Mouse (Mus musculus): Measurements from ENCODE around the gene C1rl. TPM values are rescaled to one million over a fixed set of nuclear protein-coding genes. Genes with fewer than 3 reads are reported as not detected.
"Not testable (repeated sequence)": the region's sequence is repeated elsewhere in the genome, so short reads cannot be mapped to it uniquely, and the experiment has no call there.

Gene C1rl
- polyA plus RNA-seq, 1 experiment from 2014 or later: 0.23 TPM

- 75% methylated on average over 2 of the region's 2 CpGs for WGBS
- H3K36me3 ChIP-seq (ENCODE audit: control insufficient read depth, insufficient read depth, low read length); H3K4me1 ChIP-seq (ENCODE audit: control insufficient read depth, insufficient read depth, low read length); H3K9me3 ChIP-seq (ENCODE audit: control insufficient read depth, low read length); H3K27ac ChIP-seq (ENCODE audit: low read depth, low read length); H3K4me2 ChIP-seq; H3K4me3 ChIP-seq (ENCODE audit: low read depth, low read length); H3K9ac ChIP-seq (ENCODE audit: low read length); H3K27me3 ChIP-seq (ENCODE audit: control insufficient read depth, insufficient read depth, low read length); ATAC-seq (ENCODE audit: low FRiP score); DNase-seq (ENCODE audit: low spot score, missing footprints): not testable (repeated sequence)
Observed at GRCm38 (mm10) chr6:124541176-124541575, 48.3 kb downstream of the C1rl start.

- not testable (repeated sequence) for H3K4me2 ChIP-seq; ATAC-seq (ENCODE audit: low FRiP score); H3K9me3 ChIP-seq (ENCODE audit: control insufficient read depth, low read length); H3K36me3 ChIP-seq (ENCODE audit: control insufficient read depth, insufficient read depth, low read length); H3K27ac ChIP-seq (ENCODE audit: low read depth, low read length); H3K4me3 ChIP-seq (ENCODE audit: low read depth, low read length); H3K4me1 ChIP-seq (ENCODE audit: control insufficient read depth, insufficient read depth, low read length); H3K27me3 ChIP-seq (ENCODE audit: control insufficient read depth, insufficient read depth, low read length); H3K9ac ChIP-seq (ENCODE audit: low read length)
- 6% methylated on average over 1 of the region's 1 CpGs for WGBS
- DNase-seq (ENCODE audit: low spot score, missing footprints): peak; percentile 91
Observed at GRCm38 (mm10) chr6:124542284-124542683, 49.4 kb downstream of the C1rl start, which contains the start of gene C1s1. Gene C1s1 (minus strand): TSS chr6:124542359.

- Histone ChIP-seq H3K9ac (ENCODE audit: low read length) (no peak overlapping the region), H3K4me3 (ENCODE audit: low read depth, low read length) (no peak overlapping the region), H3K4me1 (ENCODE audit: control insufficient read depth, insufficient read depth, low read length) (no peaks in the 10 kb centered on the region), H3K27me3 (ENCODE audit: control insufficient read depth, insufficient read depth, low read length) (no peaks in the 10 kb centered on the region), H3K27ac (ENCODE audit: low read depth, low read length) (no peak overlapping the region), H3K4me2 (no peak overlapping the region), H3K36me3 (ENCODE audit: control insufficient read depth, insufficient read depth, low read length) (no peaks in the 10 kb centered on the region), H3K9me3 (ENCODE audit: control insufficient read depth, low read length) (no peaks in the 10 kb centered on the region)
- DNase-seq (ENCODE audit: low spot score, missing footprints) (no peak), ATAC-seq (ENCODE audit: low FRiP score) (no peak)
- WGBS: 80% methylated on average over 5 of the region's 6 CpGs
Observed at GRCm38 (mm10) chr6:124544466-124544865, 51.6 kb downstream of the C1rl start.

GRCm38 (mm10) chr6:124545425-124545824 is 52.5 kb downstream of the C1rl start:
- no peak overlapping the region for H3K4me2 ChIP-seq
- H3K27ac ChIP-seq (ENCODE audit: low read depth, low read length): no peak overlapping the region
- no peak overlapping the region for H3K4me3 ChIP-seq (ENCODE audit: low read depth, low read length)
- H3K9ac ChIP-seq (ENCODE audit: low read length): no peak overlapping the region
- H3K4me1 ChIP-seq (ENCODE audit: control insufficient read depth, insufficient read depth, low read length): no peaks in the 10 kb centered on the region
- WGBS: 81% methylated on average over 2 of the region's 2 CpGs
- DNase-seq (ENCODE audit: low spot score, missing footprints) (no peak), ATAC-seq (ENCODE audit: low FRiP score) (no peak)
- H3K27me3 ChIP-seq (ENCODE audit: control insufficient read depth, insufficient read depth, low read length): no peaks in the 10 kb centered on the region
- H3K9me3 ChIP-seq (ENCODE audit: control insufficient read depth, low read length): no peaks in the 10 kb centered on the region; the same call in 1 of the 2 replicates
- no peaks in the 10 kb centered on the region for H3K36me3 ChIP-seq (ENCODE audit: control insufficient read depth, insufficient read depth, low read length)

GRCm38 (mm10) chr6:124547979-124548378 is 55.1 kb downstream of the C1rl start:
- H3K27me3 ChIP-seq (ENCODE audit: control insufficient read depth, insufficient read depth, low read length); H3K4me1 ChIP-seq (ENCODE audit: control insufficient read depth, insufficient read depth, low read length); H3K9ac ChIP-seq (ENCODE audit: low read length); H3K4me3 ChIP-seq (ENCODE audit: low read depth, low read length); H3K4me2 ChIP-seq; H3K9me3 ChIP-seq (ENCODE audit: control insufficient read depth, low read length); H3K36me3 ChIP-seq (ENCODE audit: control insufficient read depth, insufficient read depth, low read length); DNase-seq (ENCODE audit: low spot score, missing footprints); H3K27ac ChIP-seq (ENCODE audit: low read depth, low read length); ATAC-seq (ENCODE audit: low FRiP score): not testable (repeated sequence)
- WGBS: 100% methylated on average over 2 of the region's 3 CpGs

GRCm38 (mm10) chr6:124549023-124549550 is 56.2 kb downstream of the C1rl start:
- no peak overlapping the region for H3K4me3 ChIP-seq (ENCODE audit: low read depth, low read length)
- no peak overlapping the region for H3K27ac ChIP-seq (ENCODE audit: low read depth, low read length)
- no peak overlapping the region for H3K4me2 ChIP-seq
- no peak overlapping the region for H3K9ac ChIP-seq (ENCODE audit: low read length)
- ATAC-seq (ENCODE audit: low FRiP score) (no peak), DNase-seq (ENCODE audit: low spot score, missing footprints) (no peak)
- 90% methylated on average over 3 of the region's 3 CpGs for WGBS
- H3K9me3 ChIP-seq (ENCODE audit: control insufficient read depth, low read length): peaks cover 4% of the 10 kb centered on the region
- no peaks in the 10 kb centered on the region for H3K27me3 ChIP-seq (ENCODE audit: control insufficient read depth, insufficient read depth, low read length)
- H3K36me3 ChIP-seq (ENCODE audit: control insufficient read depth, insufficient read depth, low read length): no peaks in the 10 kb centered on the region
- no peaks in the 10 kb centered on the region for H3K4me1 ChIP-seq (ENCODE audit: control insufficient read depth, insufficient read depth, low read length)

GRCm38 (mm10) chr6:124552766-124553165 is 59.9 kb downstream of the C1rl start:
- Histone ChIP-seq H3K4me2 (no peak overlapping the region), H3K4me1 (ENCODE audit: control insufficient read depth, insufficient read depth, low read length) (no peaks in the 10 kb centered on the region), H3K9ac (ENCODE audit: low read length) (no peak overlapping the region), H3K4me3 (ENCODE audit: low read depth, low read length) (no peak overlapping the region), H3K27ac (ENCODE audit: low read depth, low read length) (no peak overlapping the region), H3K27me3 (ENCODE audit: control insufficient read depth, insufficient read depth, low read length) (no peaks in the 10 kb centered on the region), H3K36me3 (ENCODE audit: control insufficient read depth, insufficient read depth, low read length) (no peaks in the 10 kb centered on the region), H3K9me3 (ENCODE audit: control insufficient read depth, low read length) (peaks cover 4% of the 10 kb centered on the region)
- DNase-seq (ENCODE audit: low spot score, missing footprints): no peak
- no peak for ATAC-seq (ENCODE audit: low FRiP score)
- WGBS: 70% methylated on average over 22 of the region's 22 CpGs

- not testable (repeated sequence) for H3K9me3 ChIP-seq (ENCODE audit: control insufficient read depth, low read length); H3K9ac ChIP-seq (ENCODE audit: low read length); H3K4me1 ChIP-seq (ENCODE audit: control insufficient read depth, insufficient read depth, low read length); H3K4me2 ChIP-seq; H3K27me3 ChIP-seq (ENCODE audit: control insufficient read depth, insufficient read depth, low read length); H3K36me3 ChIP-seq (ENCODE audit: control insufficient read depth, insufficient read depth, low read length); DNase-seq (ENCODE audit: low spot score, missing footprints); H3K4me3 ChIP-seq (ENCODE audit: low read depth, low read length); H3K27ac ChIP-seq (ENCODE audit: low read depth, low read length); ATAC-seq (ENCODE audit: low FRiP score)
- WGBS: 82% methylated on average over 2 of the region's 2 CpGs
Observed at GRCm38 (mm10) chr6:124555956-124556355, 63.0 kb downstream of the C1rl start.
